Mouse (Mus musculus): ENCODE results near the gene Asic4.

DNA sequence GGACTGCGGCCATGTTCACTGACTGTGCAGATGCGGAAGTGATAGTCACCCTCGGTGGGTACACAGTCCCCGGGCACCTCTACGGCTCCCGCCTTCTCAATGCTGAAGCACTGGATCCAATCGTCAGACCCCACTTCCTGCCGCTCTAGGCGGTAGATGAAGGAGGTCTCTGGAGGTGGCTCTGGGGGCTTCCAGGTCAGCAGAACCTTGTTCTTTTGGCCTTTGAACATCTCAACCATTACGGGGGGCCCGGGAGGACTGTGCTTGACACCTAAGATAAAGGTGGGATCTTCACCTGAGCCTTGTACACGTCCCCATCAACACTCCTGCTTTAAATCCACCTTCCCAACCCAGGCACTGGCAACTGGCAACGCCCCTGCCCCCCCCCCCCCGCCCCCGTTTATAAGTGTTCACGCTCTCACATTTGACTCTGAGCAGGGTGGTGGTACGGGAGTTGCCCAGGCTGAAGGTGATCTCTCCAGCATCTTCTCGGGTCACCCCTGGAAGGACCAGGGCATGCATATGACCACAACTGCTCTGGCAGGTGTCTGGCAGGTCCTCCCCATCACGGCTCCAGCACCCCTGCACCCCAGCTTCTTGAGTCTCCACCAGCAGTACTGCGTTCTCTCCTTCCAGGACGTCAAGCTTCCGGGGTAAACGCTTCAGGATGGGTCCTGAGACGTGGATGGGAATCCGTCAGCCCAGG, 52.9 kb downstream of the Asic4 start:
- TF ChIP-seq POLR2A (IDR thresholded peaks at IDR 0.05; ENCODE audit: insufficient read depth, low read depth, low read length) (no peak), CTCF (IDR thresholded peaks at IDR 0.05) (no peak), EP300 (IDR thresholded peaks at IDR 0.05; ENCODE audit: insufficient read depth, low read depth, low read length) (no peak)

All from heart, adult 2 months (tissue).